Mouse (Mus musculus): ENCODE results near the gene Ccnd3.

- TF ChIP-seq CTCF (conservative IDR thresholded peaks at IDR 0.05; ENCODE audit: low read length): peak; percentile 92
- no peak for TF ChIP-seq POU5F1 (IDR thresholded peaks at IDR 0.05; ENCODE audit: borderline replicate concordance, low read length)
These were observed 106.2 kb downstream of the Ccnd3 start, which contains the start of the genes Bysl, Med20 and Gm20517 for GRCm38 (mm10) chr17:47610849-47611660.

All from E14TG2a.4 (cell line).